ENCODE assay signal across 17 mouse cellular contexts in genomic region chr5:4348334-4348733, GRCm38 (mm10).
"Had no signal": no experiment of that assay in that cellular context is flagged by ENCODE, and none has a peak within 500 bp of the region (broad histone marks: within the 10 kb centered on the region; RNA-seq: fewer than 3 reads in every experiment).

No protein-coding gene starts in this region.

- DNase-seq: lung, adult 18-20 months; lung, embryonic 14.5 days; lung, postnatal 10 days; lung, postnatal 4 days; midbrain, embryonic 14.5 days; right cerebral cortex, postnatal 14 days; thymus, adult 2 months; thymus, postnatal 25 days; thymus, postnatal 4 days had no signal

- H3K4me1 ChIP-seq: midbrain, embryonic 10.5 days; midbrain, embryonic 12.5 days; neural tube, embryonic 13.5 days; neural tube, embryonic 15.5 days; stomach, embryonic 15.5 days had no signal

- H3K4me2 ChIP-seq: lung, embryonic 14.5 days; midbrain, embryonic 12.5 days; neural tube, embryonic 13.5 days; neural tube, embryonic 15.5 days; stomach, embryonic 15.5 days had no signal

- H3K4me3 ChIP-seq: midbrain, embryonic 10.5 days; midbrain, embryonic 12.5 days; myocyte; neural tube, embryonic 13.5 days; neural tube, embryonic 15.5 days; stomach, embryonic 15.5 days had no signal

- H3K27ac ChIP-seq: liver, embryonic 14.5 days; midbrain, embryonic 10.5 days; midbrain, embryonic 12.5 days; neural tube, embryonic 13.5 days; neural tube, embryonic 15.5 days; stomach, embryonic 15.5 days; stomach, postnatal 0 days had no signal

- H3K27me3 ChIP-seq: midbrain, embryonic 12.5 days; neural tube, embryonic 13.5 days; neural tube, embryonic 15.5 days; stomach, embryonic 15.5 days had no signal

- H3K9ac ChIP-seq: liver, embryonic 14.5 days; lung, embryonic 14.5 days; midbrain, embryonic 12.5 days; neural tube, embryonic 13.5 days; neural tube, embryonic 15.5 days; stomach, embryonic 15.5 days had no signal

- H3K36me3 ChIP-seq: midbrain, embryonic 10.5 days; midbrain, embryonic 12.5 days; neural tube, embryonic 13.5 days; neural tube, embryonic 15.5 days; stomach, embryonic 15.5 days had no signal

- H3K9me3 ChIP-seq: midbrain, embryonic 10.5 days; midbrain, embryonic 12.5 days; neural tube, embryonic 13.5 days; neural tube, embryonic 15.5 days; stomach, embryonic 15.5 days had no signal
